Mouse (Mus musculus) embryonic fibroblast, embryonic 13.5 days (primary cell): ENCODE results near the gene Lrrc19. TPM values are rescaled to one million over a fixed set of nuclear protein-coding genes. Genes with fewer than 3 reads are reported as not detected.

Experiments
- H3K27ac ChIP-seq: 2 replicates; pipeline ENCODE4 v1.5.1; 2012; ENCODE audit warnings: low read length, control low read depth, inconsistent platforms; ENCODE audit not compliant: insufficient read depth
- H3K4me1 ChIP-seq: 2 replicates; pipeline ENCODE4 v1.6.1; 2011; ENCODE audit warnings: low read length; ENCODE audit not compliant: control insufficient read depth, insufficient read depth
- H3K4me3 ChIP-seq: 2 replicates; pipeline ENCODE4 v1.5.1; 2011; ENCODE audit warnings: mild to moderate bottlenecking, control low read depth, low read length; ENCODE audit not compliant: insufficient read depth
- CTCF ChIP-seq: IDR thresholded peaks from 2 replicates; pipeline ENCODE4 v1.5.1; 2011; ENCODE audit warnings: mild to moderate bottlenecking, control low read depth, low read length, moderate library complexity, borderline replicate concordance; ENCODE audit not compliant: insufficient read depth
- POLR2A ChIP-seq: IDR thresholded peaks from 2 replicates; pipeline ENCODE4 v1.6.1; 2011; ENCODE audit warnings: low read depth, mild to moderate bottlenecking, control low read depth, low read length, moderate library complexity
- polyA plus RNA-seq: library from polyadenylated mRNA; stranded (reverse); fragments of >200 nt; gene quantifications from 2 replicates; pipeline ENCODE4 v1.2.4, GENCODE M21; 2011; ENCODE audit warnings: low read depth; ENCODE audit not compliant: missing spikeins, insufficient read length

Gene Lrrc19
- polyA plus RNA-seq, 1 experiment: not detected

GRCm38 (mm10) chr4:94643141-94643540, 6.8 kb downstream of the Lrrc19 start:
- no peaks in the 10 kb centered on the region for H3K4me1 ChIP-seq
- no peak for TF ChIP-seq POLR2A
- no peak for TF ChIP-seq CTCF
- H3K4me3 ChIP-seq: no peak overlapping the region
- no peak overlapping the region for H3K27ac ChIP-seq

DNA sequence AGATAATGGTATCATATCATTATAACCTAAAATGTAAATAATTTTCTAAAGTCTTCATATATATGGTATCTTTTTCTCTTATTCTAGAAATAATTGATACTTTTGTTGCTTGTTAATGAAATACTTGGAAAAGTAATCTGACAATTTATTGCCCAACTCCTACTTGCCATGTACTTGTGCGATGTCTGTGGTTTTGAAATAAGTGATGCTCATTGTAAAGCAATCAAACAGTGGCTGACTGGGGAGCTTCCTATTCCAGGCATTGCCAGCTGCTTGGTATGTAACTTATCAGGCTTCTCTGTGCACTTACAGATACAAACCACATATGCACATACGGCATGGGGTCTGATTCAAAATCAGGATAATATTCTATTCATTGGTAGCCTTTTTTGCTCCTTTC, 29.9 kb downstream of the Lrrc19 start:
- Histone ChIP-seq H3K27ac (peak overlapping the region; percentile 99), H3K4me1 (0 out of 2 replicates have a peak, but pooled peaks cover 2% of the 10 kb centered on the region), H3K4me3 (no peak overlapping the region)
- TF ChIP-seq CTCF: no peak

DNA sequence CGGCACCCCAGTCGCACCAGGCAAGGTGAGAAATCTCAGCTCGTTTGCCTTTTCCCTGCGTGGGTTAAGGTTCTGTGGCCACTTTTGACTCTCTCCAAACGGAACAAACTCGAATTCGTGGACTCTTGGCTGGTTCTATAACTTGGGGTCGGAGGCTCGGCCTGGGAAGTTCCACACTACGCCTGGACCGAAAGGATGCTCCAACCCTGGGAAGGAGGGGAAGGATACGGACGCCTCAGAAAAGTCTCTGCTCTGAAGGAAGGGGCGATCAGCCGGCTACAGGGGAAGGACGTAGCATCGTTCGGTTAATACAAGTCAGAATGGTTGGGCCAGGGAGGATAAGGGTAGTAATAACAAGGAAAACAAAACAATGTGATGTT, 35.3 kb downstream of the Lrrc19 start:
- no peak for TF ChIP-seq POLR2A
- no peak for TF ChIP-seq CTCF
- Histone ChIP-seq H3K4me1 (no peaks in the 10 kb centered on the region), H3K27ac (peak overlapping the region; percentile 20), H3K4me3 (peak overlapping the region; percentile 82)

DNA sequence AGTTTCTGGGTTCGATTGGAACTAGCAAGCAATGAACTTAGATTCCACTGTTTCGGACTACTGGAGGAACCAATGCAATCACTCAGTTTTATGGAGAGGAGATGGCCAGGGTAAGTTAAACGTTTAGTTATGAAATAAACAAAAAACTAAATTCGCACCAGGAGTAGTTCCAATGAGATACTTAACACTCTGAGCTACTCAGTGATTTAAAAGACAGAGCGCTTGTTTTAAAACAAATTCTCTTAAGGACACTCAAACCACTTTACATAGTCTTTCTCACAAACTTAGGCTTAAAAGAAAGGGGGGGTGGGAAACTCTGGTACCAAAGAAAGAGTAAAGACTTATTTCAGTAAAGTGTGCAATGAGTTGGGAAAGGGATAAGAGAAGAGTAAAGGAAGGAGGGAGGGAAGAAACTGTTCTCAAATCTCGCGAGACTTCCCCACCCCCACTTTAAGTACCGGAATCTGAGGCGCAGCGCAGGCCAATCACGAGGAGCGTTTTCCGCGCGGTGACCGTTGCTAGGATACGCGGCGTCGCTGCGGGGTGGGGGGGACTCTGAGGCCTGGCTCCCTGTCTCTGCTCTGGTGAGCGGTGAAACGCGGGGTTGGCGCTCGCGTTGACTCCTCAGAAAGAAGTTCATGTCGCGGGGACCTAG, 35.8 kb downstream of the Lrrc19 start, which contains the start of gene Ift74:
Ift74 (plus strand) TSS at position 520 of the 655 bp plus-strand sequence.
- peak; percentile 77 for TF ChIP-seq POLR2A
- no peak for TF ChIP-seq CTCF

DNA sequence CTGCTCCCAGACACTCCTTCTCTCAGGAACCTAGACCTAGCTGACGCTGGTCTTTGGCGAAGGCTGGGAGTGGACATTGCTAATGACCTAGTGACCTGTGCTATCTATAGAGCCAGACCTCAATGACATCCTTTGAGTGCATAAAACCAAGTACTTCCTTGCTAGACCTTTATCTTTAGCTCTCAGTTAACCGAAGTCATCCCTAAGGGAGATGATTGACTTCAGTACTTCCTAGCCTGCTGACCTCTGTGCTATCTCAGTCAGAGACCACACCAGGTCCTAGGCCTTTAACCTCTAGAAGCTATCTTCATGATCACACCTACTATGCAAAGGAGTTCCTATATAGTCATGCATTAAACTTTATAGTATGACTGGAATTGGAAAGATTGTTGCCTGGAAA, 39.6 kb downstream of the Lrrc19 start:
- H3K4me1 ChIP-seq: no peaks in the 10 kb centered on the region
- no peak overlapping the region for H3K4me3 ChIP-seq
- no peak for TF ChIP-seq CTCF
- H3K27ac ChIP-seq: no peak overlapping the region

More for the DNA sequence above, 35.8 kb downstream of the Lrrc19 start, which contains the start of gene Ift74:
- Histone ChIP-seq H3K27ac (peak within 1 kb of the TSS; percentile 73), H3K4me1 (no peaks in the 10 kb centered on the region), H3K4me3 (peak within 1 kb of the TSS; percentile 82)

DNA sequence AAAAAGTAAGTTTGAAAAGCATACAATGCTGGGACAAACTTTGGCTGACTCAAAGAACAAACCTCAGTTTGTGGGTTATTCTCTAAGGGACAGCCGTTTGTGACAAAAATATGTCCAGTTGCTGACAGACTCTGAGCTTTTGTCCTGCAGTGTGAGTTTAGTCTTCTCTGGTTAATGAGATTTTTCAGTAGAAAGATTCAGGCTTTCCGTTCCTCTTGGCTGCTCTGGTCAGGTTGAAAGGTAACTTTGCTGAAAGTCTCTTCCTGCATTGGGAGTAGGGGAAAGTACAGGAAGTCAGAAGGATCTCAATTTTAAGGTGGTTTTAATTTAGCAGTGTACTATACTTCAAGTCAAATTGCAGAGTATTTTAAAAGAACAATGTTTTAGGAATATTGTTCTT, 44.4 kb downstream of the Lrrc19 start:
- TF ChIP-seq POLR2A (no peak), CTCF (no peak)
- Histone ChIP-seq H3K4me3 (no peak overlapping the region), H3K4me1 (no peaks in the 10 kb centered on the region), H3K27ac (no peak overlapping the region)

DNA sequence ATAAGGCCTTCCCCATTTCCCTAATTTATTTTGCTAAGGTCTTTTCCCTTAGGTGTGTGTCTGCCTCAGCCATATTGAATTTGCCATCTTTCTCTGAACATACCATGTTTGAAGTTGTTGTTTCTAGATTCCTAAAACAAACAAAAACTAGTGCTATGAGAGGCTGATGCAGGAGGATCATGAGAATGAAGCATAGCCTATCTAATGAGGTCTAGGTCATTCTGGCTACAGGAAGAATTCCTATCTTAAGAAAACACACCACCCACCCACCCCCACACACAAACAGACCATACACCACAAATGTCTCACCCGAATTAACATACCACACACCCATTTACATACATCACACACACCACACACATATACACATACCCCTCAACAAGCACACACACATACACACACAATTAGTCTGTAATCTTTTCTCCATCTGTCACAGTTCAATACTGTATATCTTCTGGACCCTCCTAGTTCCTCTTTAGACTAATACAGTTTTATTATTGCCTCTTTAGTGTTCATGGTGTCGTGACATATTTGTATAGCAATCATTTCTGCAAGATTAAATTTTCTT, 45.4 kb downstream of the Lrrc19 start:
- TF ChIP-seq CTCF (no peak), POLR2A (no peak)
- Histone ChIP-seq H3K4me1 (no peaks in the 10 kb centered on the region), H3K4me3 (no peak overlapping the region), H3K27ac (no peak overlapping the region)

- TF ChIP-seq POLR2A: peak; percentile 70
- TF ChIP-seq CTCF: no peak
- Histone ChIP-seq H3K4me1 (no peaks in the 10 kb centered on the region), H3K4me3 (peak within 1 kb of the TSS; percentile 99), H3K27ac (peak within 1 kb of the TSS; percentile 87)
Measured at GRCm38 (mm10) chr4:94603031-94603629, 46.8 kb downstream of the Lrrc19 start, which contains the start of gene Plaa. Gene Plaa (minus strand): TSS chr4:94603244.

DNA sequence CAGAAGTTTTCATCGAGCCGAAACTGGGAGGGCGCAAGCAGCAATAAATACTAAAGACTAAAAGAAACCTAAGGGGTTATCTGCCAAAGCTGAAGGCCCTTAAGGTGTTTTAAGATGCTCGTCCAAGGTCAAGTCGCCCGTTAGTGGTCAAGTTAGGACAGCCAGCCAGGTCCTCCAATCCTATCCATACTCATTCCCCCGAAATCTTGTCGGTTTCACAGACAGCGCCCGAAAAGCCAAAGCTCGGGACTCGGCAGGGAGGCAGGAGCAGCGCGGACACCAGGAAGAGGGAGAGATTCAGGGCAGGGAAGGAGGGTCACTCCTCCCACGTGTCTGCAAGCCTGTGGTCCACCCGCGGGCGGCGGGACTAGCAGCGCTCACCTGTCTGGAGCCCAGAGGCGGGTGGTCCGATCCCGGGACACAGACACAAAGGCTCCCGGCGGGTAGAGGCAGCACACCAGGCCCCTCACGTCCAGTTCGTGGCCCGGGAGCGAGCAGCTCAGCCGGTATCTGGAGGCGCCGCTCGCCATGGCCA, 47.4 kb downstream of the Lrrc19 start:
- Histone ChIP-seq H3K4me1 (no peaks in the 10 kb centered on the region), H3K27ac (peak overlapping the region; percentile 64), H3K4me3 (peak overlapping the region; percentile 99)
- TF ChIP-seq CTCF (no peak), POLR2A (no peak)

GRCm38 (mm10) chr4:94601395-94601794, 48.5 kb downstream of the Lrrc19 start:
- Histone ChIP-seq H3K4me3 (peak overlapping the region; percentile 44), H3K27ac (no peak overlapping the region), H3K4me1 (no peaks in the 10 kb centered on the region)
- TF ChIP-seq POLR2A: no peak
- TF ChIP-seq CTCF: no peak
